Mouse (Mus musculus) cerebellum, adult 18-20 months (tissue): ENCODE results near the gene Abcd4.

Source experiments
- DNase-seq, 2 experiments: peaks; one replicate each; pipeline ENCODE4 v3.0.0; 2021

Abcd4 gene

DNA sequence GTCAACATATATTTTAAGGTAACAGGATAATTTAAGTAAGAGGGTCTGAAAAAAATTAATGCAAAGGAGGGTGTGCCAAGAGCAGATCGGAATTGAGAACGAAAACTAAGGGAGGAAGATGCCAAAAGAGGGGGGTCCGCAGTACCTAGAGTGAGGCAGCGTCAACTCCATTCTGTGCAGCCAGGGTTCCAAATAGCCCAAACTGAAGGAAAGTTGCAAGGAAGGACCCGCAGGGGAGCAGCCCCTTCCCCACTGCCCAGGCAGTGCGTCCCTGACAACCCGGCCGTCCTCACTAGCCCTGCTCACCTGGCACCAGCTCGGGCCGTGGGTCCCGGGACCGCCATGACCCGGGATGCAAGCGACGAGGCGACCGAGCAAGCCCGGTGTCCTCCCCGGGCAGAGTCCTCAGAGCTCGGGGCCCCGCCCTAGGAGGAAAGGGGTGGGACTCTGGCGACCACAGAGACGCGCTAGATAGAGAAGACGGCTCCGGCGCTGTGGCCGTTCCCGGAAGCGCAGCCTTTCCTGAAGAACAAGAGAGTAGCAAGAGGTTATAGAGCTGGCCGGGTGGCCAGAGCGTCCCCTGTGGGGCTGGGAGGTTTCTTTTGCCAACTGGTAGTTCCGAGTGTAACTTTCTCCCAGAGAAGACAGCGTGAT is at the start of gene Abcd4:
Gene Abcd4, minus strand, starts transcription at position 437 of the 654 bp plus-strand sequence.
- peak; percentile 94 to 98 for DNase-seq

DNA sequence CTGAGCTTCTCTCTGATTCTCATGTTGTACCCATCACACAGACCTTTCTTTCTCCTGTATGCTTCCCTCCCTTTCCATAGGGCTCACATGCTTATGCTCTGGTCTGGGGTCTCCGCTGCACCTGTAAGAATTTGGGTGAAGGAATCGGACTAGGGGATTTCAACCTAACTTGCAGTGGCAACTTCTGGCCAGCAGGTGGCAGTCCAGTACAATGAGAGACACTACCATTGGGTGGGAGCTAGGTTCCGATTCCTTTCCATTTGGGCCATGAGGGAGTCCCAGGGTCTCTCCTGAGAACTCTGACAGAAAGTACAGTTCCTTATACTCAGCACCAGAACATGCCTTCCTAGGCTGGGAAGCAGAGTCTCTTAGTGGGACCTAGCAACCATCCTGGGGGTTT is 36.7 kb upstream of the Abcd4 start:
- DNase-seq, result peak; percentile 62 to 76

DNA sequence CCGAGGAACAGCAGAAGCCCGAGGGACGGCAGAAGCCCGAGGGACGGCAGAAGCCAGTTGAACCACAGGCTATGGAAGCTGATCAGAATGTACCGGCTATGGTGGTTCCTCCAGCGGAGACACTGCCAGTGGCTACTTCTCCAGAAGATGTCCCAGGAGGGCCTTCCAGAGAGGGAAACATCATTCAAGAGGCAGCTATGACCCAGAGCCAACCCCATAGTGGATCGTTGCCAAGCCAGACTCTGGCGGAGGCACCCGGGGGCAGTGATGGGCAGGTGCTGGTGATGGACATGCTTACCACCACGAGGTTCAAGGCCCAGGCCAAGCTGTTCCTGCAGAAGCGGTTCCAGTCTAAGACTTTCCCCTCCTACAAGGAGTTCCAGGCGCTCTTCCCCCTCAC is 33.0 kb upstream of the Abcd4 start:
- no peak for DNase-seq

DNA sequence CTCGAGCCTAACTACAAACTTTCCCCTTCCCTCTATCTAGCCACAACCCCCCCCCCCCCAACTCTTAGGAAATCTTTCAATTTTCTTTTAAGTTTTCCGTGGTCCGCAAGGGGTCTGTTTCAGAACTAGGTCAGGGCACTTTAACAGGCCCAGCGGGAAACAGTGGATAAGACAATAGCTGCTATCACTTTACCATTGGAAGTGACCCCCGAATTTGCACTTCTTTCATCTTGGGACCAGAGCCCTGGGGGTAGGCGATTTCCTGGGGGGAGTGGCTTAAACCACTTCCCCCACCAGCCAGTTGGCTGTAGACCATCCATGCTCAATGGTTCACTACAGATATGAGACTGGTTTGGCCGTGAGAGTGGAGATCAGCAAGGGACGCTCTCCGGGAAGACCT is 23.4 kb upstream of the Abcd4 start, which contains the start of gene Vrtn:
Gene Vrtn, plus strand, starts transcription at position 366 of the 400 bp plus-strand sequence.
- DNase-seq, result no peak

DNA sequence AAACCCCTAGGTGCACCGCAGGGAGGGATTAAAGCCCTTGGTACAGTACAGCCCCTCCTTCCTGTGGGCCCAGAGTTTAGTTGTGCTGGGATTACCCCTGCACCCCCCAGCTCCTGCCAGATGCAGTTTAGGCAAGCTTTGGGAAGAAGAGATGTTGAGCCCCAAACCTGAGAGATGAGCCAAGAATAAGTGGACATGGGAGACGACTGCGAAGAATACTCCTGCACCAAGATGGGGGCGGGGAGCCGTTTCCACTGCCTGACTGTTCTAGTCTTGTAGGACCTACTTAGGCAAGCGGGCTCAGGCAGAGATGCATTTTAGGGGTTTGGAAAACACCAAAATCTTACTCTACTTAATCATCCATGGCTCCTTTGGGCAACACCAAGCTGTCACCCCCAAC is 23.0 kb upstream of the Abcd4 start:
- no peak for DNase-seq

DNA sequence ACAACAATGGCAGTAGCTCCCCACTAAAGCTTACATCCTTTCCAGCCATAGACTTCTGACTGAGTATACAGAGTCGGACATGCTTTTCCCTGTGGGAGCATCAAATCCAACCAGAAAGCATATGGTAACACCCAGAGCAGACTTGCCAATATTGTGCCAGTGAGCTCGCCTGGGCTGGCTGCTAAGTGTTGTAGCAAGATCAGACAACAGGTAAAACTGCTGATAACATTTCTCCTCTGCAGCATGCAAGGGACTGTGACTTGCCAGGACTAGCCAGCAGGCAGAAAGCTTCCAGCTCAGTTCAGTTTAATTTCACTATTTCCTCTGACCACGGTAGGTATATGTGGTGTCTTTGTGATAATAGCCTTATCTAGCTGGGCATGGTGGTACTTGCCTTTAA is 14.7 kb upstream of the Abcd4 start:
- no peak for DNase-seq

DNA sequence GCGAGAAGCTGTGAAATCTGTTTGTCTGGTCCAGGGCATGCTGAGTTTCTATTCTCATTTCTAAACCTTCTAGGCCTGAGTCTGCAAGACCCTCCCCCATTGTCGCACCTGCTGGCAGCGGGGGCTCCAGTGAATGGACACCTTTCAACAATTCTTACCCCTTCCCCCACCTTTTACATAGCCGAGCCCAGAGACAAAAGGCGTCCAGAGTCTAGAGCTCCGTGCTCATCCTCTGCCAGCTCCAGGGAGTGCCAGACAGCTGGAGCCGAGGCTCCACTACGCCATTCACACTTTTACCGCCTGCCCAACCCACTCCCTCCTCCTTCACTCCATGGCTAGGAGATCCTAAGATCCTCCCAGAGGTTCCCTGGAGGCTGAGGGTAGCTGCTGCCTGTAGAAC is 7.9 kb upstream of the Abcd4 start:
- DNase-seq, result no peak

DNA sequence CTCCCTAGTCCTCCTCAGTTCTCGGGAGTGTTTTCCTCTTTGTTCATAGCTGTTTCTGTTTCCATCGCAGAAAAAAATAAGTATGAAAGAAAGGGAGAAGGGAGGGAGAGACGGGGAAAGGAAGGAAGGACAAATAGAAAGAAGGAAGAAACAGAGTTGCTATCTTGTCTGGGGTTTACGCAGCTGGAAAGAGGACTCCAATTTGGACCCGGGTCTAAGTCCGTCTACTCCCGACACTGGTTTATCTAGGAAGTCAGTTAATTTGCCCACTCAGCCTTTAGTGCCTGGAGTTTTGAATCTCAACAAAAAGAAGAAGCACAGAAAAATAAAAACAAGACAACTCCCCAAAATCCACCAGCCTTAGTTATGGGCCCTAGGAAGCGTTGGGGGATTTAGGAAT is 7.4 kb upstream of the Abcd4 start:
- DNase-seq, result no peak

DNA sequence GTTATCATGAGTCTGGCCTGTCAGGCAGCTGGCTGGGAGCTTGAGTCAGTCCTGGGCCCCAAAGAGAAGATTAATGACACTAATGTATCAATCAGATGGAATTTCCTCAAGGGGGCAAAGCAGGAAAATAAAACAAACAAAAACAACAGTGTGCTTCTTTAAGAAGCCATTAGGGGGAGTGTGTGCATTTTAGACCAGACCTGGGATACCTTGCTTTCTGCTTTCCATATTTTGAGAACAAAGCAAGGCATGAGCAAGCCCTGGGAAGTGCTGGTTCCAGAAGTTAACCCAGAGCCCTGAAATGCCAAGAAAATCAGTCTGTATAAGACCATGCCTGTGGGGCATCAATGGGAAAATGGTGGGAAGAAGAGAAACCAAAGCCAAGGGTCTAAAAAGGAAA is 3.8 kb upstream of the Abcd4 start:
- no peak for DNase-seq

DNA sequence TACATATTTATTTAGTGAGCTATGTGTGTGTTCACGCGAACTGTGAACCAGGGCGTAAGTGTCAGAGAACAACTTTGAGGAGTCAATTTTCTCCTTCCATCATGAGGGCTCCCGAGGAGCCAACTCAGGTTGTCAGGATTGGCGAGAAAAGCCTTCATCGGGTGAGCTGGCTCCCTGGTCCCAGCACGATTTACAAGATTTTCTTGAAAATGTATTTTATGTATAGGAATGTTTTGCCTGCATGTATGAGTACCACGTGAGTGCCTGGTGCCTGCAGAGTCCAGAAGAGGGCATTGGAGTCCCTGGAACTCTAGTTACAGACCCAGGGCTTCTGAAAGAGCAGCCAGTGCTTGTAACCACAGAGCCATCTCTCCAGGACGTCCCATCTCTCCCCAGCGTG is 450 bp upstream of the Abcd4 start:
- peak in 1 of 2 experiments; percentile 18 for DNase-seq

DNA sequence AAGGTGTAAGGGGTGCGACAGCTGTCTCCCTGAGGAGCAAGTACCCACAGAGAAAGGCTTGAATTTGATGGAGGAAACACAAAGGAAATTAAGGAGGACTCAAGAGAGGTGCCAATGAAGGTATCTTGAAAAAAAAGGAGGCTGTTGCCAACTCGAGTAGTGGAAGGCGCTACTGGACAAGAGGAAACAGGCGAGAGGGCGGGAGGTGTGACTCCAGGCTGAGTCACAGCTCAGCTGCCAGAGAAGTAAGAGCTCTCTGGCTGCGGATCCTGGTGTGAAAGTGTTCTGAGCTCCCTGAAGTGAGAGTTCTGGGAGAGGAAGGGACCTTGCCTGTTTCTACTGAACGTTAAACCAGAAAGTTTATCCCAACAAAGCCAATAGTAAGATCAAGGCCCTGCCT is 2.7 kb downstream of the Abcd4 start:
- DNase-seq, result no peak

DNA sequence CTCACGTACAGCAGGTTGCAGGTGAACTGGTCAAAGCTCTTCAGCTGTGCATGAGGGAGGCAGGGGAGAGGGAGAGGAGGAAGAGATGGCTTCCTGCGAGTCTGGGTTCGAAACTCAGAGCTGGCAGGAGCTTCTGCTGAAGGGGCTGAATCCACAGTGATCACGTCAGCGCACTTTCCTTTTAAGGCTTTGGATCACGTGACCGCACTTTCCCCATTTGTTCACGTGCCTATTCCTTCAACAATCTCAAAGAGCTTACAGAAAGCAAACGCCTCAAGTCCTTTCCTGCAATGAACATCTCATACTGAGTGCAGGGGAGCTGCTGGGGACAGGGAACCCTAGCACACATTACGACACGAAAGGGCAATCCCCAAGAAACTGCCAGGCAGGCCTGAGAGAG is 3.2 kb downstream of the Abcd4 start:
- no peak for DNase-seq

DNA sequence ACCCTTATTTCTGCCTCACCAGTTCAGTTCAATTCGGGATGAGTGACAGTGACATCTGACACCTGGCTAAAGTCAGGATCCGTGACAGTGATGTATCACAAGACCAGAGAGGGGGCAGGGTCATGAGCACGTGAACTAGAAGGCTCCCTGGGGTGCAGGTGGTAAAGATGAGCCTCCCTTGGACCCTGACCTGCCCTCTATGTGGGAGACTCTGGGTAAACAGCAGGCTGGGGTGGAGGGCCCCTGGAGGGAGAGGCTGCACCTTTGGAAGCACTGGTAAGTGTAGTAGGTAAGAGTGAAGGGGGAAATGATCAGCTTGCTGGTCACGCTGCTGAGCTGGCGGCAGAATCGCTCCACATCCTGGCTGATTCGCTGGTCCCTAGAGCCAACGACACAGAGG is 4.7 kb downstream of the Abcd4 start:
- no peak for DNase-seq

DNA sequence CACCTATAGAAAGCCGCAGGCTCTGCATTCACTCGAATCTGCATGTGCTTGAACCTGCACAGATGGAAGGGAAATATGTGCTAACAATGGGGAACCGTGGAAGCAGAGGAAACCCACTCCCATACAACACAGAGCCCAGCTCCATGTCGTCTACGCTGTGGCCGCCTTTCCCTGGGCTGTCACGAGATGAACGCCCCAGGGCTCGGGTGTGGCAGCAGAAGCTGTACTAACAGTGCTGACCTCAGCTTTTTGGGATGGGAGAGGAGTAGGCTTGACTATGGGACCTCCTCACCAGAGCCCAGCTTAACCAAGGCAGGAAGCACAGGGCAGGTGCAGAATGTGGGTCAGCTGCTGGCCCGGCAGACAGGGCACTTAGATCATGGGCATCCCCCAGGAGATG is 5.5 kb downstream of the Abcd4 start:
- DNase-seq, result no peak

DNA sequence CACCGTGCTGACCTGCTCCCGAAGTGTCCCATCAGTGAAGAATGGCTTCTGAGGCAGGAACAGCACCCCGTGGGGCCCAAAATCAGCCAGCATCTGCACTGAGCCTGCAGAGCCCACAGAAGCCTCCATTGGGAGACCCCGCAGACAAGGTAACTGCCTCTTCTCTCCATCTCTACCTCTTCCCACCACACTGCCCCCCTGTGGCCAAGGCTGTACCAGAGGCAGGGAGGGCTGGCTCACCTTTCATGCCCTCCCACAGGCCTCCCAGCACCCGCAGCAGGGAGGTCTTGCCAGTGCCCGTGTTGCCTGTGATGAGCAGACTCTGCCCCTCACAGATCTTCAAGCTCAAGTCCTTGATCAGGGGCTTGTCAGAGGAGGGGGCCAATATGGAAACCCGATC is 11.4 kb downstream of the Abcd4 start:
- peak in 1 of 2 experiments; percentile 10 for DNase-seq

DNA sequence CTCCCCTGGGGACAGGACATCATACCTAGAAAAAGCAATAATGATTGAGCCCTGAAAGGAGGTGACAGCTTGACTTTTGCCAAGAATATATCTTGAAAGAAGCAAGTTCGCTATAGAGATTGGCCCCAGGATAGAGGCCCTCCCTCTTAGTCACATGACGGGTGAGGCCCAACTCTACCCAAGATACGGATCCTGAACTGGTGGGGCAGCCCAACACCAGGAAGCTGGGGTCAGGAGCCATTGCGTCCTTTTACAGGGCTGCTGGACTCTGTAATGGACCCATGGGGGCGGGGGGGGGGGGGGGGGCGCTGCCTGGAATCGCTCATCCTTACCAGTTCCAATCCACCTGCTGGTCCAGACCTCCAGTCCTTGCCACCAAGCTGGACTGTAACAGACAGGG is 13.2 kb downstream of the Abcd4 start:
- no peak for DNase-seq

DNA sequence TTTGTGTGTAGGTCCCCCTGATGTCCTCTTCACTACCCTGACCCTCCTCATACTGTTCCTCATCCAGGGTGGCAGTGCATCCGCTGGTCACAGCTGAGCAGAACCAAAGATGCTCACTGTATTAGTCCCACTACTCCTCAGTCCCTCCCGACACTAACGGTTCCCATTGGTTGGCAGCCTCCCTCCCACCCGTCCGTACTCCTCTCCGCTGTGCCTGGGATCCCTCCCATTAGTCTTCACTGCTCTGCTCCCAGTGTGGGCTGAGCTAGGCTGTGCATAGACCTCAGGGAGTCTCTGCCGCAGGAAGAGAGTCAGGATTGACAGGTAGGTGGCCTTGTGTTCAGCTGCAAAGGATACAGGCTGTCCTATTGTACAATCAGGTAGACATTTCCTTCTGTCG is 18.9 kb downstream of the Abcd4 start:
- DNase-seq, result no peak

DNA sequence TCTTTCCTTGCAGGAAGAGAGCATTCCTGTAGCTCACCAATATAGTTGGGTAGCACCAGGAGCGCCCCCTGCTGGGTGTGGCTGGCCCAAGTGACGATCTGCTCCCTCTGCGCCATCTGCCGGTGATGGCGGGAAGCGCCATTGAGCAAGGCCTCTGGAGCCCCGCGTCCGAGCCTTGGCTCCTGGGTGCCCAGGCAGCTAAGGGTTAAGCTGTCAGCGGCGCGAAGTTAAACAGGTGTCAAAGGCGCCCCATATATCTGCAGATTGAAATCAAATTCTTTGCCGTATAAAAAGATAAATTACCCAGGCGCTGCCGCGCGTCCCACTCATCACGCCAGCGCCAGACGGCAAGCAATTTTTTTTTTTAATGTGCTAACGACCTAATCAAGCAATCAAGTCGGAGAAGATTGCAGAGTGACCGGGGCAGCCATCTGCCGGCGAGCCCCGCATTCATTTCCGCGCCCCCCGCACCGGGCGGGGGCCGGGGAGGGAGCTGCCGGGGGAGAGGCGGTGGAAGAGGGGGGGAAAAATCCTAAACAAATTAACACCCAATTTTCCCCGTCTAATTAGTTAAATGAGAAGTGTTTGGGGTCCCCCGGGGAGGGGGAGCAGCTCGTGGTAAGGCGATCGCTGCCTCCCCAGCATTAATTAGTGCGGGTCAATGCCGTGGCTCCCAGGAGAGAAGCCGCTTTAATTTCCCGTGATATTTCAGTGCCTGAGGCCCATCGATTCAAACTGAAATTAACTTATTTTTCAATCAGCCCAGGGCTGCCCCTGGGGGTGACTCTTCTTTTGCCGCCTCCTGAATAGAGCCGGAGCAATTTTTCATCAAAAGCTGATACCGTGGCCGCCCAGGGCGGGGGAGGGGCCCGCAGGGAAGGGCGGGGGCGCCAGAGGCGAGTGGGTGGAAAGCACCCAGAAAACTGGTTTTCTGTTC is 27.1 kb downstream of the Abcd4 start:
- DNase-seq, result peak; percentile 95 to 99

DNA sequence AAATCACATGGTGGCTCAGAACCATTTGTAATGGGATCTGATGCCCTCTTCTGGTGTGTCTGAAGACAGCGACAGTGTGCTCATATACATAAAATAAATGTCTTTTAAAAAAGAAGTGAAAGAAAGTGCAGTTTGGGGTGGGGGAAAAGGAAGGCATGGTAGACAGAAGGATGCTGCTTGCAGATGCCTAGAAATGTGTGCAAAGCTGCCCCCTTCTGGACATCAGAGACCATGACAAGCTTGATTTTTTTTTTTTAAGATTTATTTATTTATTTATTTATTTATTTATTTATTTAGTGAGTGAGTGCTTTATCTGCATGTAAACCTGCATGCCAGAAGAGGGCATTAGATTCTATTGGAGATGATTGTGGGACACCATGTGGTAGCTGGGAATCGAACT is 35.9 kb downstream of the Abcd4 start:
- DNase-seq, result no peak

DNA sequence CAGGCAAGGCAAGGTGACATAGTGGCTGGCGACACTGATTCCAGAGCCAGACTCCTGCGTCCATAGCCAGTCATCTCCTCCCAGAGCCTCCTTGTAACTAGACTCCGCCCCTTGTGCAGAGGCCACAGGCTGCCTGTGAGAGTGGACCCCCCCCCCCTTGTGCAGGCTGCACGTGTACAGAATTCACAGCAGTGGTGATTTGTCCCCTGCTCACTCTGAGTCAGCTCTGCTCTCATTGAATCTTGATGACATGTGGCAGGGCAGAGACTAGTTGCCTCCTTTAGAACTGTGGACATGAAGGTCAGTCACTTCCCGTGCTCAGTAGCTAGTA is 38.8 kb downstream of the Abcd4 start:
- no peak for DNase-seq

DNA sequence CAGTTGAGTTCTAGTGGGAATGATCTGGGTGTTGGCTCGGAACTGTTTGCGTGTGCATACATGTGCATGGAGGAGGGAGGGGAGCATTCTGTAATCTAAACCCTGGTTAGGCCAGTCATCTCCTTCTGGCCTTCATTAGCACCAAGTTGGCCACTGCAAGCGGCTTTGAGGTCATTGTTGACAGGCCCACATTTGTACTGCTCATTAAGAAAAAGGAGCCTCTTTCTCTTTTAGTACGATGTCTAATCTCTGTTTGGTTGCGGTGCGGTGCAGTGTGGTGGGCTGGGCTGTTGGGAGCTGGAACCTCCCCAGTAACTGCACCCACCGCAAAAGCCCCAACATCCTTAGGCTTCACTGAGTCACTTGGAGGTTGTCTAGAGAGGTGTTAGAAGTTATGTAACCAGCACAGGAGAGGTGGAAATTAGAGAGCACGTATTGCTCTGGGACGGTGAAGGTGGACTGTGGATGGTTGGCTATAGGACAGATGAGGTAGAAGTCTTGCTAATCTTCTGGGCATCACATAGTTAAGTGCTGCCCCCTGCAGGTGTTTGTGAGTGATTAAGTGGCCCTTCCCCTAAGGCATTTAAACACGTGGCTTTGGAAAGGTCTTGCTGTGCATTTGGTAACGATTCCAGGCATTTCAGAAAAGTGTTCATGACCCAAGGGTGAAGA is 39.3 kb downstream of the Abcd4 start:
- DNase-seq, result no peak

DNA sequence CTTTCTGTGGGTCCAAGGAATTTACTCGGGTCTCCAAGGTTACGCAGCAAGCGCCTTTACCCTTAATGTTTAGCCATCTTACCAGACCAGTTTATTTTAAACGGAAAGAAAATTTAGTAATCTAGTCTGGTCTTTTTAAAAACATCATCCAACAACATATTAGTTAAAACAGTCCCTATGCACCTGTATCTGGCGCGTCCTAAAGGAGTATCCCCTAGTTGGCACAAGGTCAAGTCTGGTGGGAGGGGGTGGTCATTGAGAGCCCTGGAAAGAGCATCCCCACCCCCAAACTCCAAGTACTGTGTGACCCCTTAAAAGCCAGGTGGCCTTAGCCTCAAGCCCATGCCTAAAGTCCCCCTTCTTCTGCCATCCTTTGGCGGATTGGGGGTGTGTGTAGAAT is 44.1 kb downstream of the Abcd4 start:
- no peak for DNase-seq

DNA sequence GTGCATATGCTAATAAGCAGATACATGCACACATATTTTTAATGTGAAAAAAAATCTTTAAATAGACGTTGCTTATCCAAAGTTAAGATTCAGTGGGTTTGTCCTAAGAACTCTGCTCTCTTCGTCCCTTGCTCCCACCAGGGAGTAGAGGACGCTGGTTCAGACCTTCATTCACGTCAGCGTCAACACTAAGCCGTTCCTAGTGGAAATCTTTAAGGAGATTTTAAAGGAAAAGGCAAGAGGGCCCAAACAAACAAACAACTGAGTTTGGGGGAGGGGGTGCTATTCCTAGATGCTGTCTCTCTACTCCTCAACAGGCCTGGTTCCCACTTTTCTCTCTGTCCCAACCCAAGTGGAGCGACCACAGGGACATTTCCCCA is 44.9 kb downstream of the Abcd4 start:
- no peak for DNase-seq
